Mouse (Mus musculus): ENCODE measurements around the gene Sult6b1. TPM values are rescaled to one million over a fixed set of nuclear protein-coding genes. Genes with fewer than 3 reads are reported as not detected.
A peak's percentile ranks its signal among the peaks of the same experiment; 100 is the strongest.

The Sult6b1 gene
- polyA plus RNA-seq, 1 experiment = not detected

DNA sequence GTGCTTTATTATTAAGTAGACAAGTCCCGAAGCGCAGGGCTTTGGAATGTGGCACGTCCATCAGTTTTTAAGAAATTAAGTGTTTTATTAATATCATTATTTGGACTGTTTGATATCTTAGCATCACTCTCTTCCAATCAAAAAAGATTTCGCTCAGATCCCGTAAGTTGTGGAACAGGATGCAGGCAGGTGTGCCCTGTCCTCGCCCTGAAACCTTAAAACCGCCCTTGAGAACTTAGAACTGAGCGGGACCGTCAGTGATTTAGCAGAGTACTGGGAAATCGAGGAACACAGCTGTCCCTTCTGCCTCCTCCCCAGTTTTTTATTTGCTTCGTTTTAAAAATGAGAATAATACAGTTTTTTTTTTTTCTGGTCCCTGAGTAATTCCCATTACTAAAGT, 10.1 kb upstream of the Sult6b1 start:
- Histone ChIP-seq H3K27ac (ENCODE audit: insufficient read depth, low read length) (peak overlapping the region; percentile 38; the same call in 1 of the 2 replicates), H3K4me3 (ENCODE audit: insufficient read depth, low read length) (peak overlapping the region; percentile 75), H3K4me1 (ENCODE audit: control insufficient read depth, insufficient read depth, low read length) (no peaks in the 10 kb centered on the region)
- TF ChIP-seq POLR2A (IDR thresholded peaks at IDR 0.05; ENCODE audit: low read depth, low read length) (no peak), CTCF (IDR thresholded peaks at IDR 0.05; ENCODE audit: borderline replicate concordance, insufficient read depth, low read length) (no peak)

DNA sequence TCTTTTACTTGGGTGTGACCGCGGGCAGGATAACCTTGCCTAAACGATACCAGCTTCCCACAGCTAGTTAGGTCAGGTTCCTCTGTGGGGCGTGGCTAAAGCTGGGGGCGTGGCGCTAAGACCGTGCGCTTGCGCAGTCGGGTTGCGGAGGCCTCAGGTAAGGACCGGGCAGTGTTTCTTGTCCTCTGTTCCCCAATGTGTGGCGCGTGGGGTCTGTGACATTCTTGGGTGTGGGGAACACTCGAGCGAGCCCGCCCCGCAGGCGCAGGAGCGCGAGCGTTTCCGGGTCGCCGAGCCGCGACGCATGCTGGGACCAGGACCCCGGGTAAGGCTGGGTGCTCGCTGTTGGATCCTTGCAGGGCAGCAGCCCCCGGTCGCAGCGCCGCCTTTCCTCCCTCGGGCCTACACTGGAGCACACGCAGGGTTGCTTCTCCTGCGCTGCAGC, 9.6 kb upstream of the Sult6b1 start, which contains the start of gene Cebpzos:
Gene Cebpzos (plus strand): TSS at position 132 of the 445 bp plus-strand sequence.
- peak within 1 kb of the TSS; percentile 38; the same call in 1 of the 2 replicates for H3K27ac ChIP-seq (ENCODE audit: insufficient read depth, low read length)
- TF ChIP-seq CTCF (IDR thresholded peaks at IDR 0.05; ENCODE audit: borderline replicate concordance, insufficient read depth, low read length) (no peak), POLR2A (IDR thresholded peaks at IDR 0.05; ENCODE audit: low read depth, low read length) (peak; percentile 79)
- H3K4me3 ChIP-seq (ENCODE audit: insufficient read depth, low read length) = peak within 1 kb of the TSS; percentile 75
- no peaks in the 10 kb centered on the region for H3K4me1 ChIP-seq (ENCODE audit: control insufficient read depth, insufficient read depth, low read length)

DNA sequence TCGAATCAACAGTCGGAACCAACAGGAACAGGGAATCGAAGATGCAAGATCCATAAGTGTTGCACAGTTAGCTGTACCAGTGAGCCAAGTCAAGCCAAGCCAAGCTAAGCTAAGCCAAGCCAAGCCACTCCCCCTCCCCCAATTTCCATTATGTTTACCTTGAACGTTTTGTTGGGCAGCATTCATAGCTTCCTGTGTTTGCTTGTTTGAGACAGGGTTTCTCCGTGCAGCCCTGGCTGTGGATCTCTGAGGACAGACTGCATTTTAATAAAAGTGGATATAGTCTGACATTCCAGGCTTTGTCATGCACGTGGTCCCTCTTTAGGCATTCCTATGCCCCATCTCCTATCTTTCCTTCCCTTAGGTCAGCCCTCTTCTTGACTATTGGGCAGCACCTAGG, 9.0 kb upstream of the Sult6b1 start:
- TF ChIP-seq CTCF (IDR thresholded peaks at IDR 0.05; ENCODE audit: borderline replicate concordance, insufficient read depth, low read length) = no peak
- TF ChIP-seq POLR2A (IDR thresholded peaks at IDR 0.05; ENCODE audit: low read depth, low read length) = no peak
- Histone ChIP-seq H3K4me3 (ENCODE audit: insufficient read depth, low read length) (peak overlapping the region; percentile 75), H3K27ac (ENCODE audit: insufficient read depth, low read length) (no peak overlapping the region), H3K4me1 (ENCODE audit: control insufficient read depth, insufficient read depth, low read length) (no peaks in the 10 kb centered on the region)

DNA sequence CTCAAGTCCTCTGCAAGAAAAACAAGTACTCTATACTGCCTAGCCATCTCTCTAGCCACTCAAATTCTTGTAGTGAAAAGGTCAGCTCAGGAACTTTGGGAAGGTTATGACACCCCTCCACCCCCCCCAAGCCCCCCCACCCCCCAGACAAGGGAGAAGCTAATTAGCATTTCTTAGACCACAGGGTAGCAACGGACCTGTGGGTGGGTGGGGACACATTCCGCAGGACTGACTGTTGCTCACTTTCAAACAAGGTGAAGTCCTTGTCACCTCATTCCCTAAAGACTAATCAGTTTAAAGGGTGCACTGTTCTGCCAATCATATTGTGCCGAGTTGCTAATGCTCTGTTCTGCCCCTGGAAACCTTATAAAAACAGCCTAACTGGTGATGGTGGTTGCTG, 7.1 kb upstream of the Sult6b1 start:
- TF ChIP-seq CTCF (IDR thresholded peaks at IDR 0.05; ENCODE audit: borderline replicate concordance, insufficient read depth, low read length) = no peak
- no peak for TF ChIP-seq POLR2A (IDR thresholded peaks at IDR 0.05; ENCODE audit: low read depth, low read length)
- Histone ChIP-seq H3K4me3 (ENCODE audit: insufficient read depth, low read length) (no peak overlapping the region), H3K4me1 (ENCODE audit: control insufficient read depth, insufficient read depth, low read length) (no peaks in the 10 kb centered on the region), H3K27ac (ENCODE audit: insufficient read depth, low read length) (no peak overlapping the region)

DNA sequence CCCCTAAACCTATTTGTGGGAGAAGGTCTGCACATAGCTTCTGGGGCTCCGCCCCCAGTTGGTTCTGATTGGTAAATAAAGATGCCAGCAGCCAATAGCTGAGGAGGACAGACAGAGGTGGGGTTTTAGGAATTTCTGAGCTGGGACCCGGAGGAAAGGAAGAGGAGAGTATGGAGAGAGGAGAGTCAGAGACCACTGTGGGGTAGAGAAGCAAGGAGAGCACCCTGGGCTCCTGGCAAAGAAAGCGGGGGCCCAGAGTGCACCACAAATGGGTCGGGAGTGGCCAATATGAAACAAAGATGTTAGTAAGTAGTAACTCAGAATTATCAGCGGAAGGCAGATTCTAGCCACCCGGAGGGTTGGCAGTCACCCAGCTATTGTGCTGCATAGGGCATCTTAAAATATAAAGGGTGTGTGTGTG, 6.1 kb upstream of the Sult6b1 start:
- Histone ChIP-seq H3K27ac (ENCODE audit: insufficient read depth, low read length) (no peak overlapping the region), H3K4me1 (ENCODE audit: control insufficient read depth, insufficient read depth, low read length) (no peaks in the 10 kb centered on the region), H3K4me3 (ENCODE audit: insufficient read depth, low read length) (peak overlapping the region; percentile 22)
- TF ChIP-seq POLR2A (IDR thresholded peaks at IDR 0.05; ENCODE audit: low read depth, low read length) (0 out of 2 replicates have a peak, but pooled peaks have one; percentile 16), CTCF (IDR thresholded peaks at IDR 0.05; ENCODE audit: borderline replicate concordance, insufficient read depth, low read length) (no peak)

DNA sequence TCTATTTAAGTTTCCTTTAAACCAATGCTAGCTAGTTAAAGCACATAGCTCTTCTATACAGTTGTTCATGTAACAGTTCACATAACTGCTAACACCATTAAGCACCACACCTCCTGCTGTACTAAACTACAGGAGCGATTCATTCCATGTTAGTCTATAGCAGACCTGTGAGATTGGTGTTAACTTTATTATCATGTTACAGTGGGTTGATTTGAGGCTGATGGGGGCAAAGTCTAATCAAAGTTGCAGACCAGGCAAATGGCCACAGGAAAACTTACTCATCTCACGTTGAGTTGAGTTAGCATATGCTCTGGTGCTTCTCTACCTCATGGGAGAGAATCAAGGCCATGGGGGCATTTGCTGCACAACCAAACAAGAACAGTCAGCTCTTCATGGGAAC, 2.6 kb upstream of the Sult6b1 start:
- Histone ChIP-seq H3K4me3 (ENCODE audit: insufficient read depth, low read length) (no peak overlapping the region), H3K4me1 (ENCODE audit: control insufficient read depth, insufficient read depth, low read length) (no peaks in the 10 kb centered on the region), H3K27ac (ENCODE audit: insufficient read depth, low read length) (no peak overlapping the region)
- TF ChIP-seq CTCF (IDR thresholded peaks at IDR 0.05; ENCODE audit: borderline replicate concordance, insufficient read depth, low read length) = no peak
- no peak for TF ChIP-seq POLR2A (IDR thresholded peaks at IDR 0.05; ENCODE audit: low read depth, low read length)

DNA sequence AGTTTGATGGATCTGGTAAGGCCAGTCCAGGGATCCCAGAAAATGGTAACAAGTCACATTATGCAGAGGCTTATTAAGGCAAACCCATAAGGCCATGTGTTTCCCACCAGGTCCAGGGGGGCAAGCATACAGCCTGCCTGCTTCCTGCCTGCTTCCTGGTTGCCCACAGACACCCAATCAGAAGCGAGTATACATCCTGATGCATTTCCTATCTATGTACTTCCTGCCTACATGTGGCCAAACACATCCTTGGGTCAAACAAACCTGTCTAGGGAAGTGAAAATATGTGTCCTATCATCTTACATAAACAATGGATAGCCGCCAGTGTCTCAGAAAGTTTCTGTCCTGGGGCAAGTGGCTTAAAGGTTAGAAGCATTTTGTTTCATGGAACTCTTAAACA, 3.6 kb downstream of the Sult6b1 start:
- Histone ChIP-seq H3K4me1 (ENCODE audit: control insufficient read depth, insufficient read depth, low read length) (no peaks in the 10 kb centered on the region), H3K4me3 (ENCODE audit: insufficient read depth, low read length) (no peak overlapping the region), H3K27ac (ENCODE audit: insufficient read depth, low read length) (no peak overlapping the region)
- no peak for TF ChIP-seq POLR2A (IDR thresholded peaks at IDR 0.05; ENCODE audit: low read depth, low read length)
- no peak for TF ChIP-seq CTCF (IDR thresholded peaks at IDR 0.05; ENCODE audit: borderline replicate concordance, insufficient read depth, low read length)

DNA sequence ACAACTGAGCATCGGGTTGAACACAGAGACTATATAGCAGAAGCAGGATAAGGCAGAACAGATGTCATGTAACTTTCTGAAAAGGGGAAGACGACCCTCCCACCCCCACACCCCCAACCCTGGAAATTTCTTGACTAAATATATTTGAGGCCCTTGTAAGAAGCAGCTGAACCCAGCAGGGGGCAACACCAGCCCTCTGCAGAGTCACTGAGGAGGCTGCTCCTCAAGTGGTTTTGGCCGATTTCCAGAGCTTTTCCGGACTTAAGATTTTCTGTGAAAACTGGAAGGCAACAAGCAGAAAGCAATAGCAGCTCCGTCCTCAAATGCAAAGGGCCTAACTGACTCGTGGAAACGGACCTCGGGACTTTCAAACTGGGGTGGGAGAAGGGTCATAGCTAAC, 11.4 kb downstream of the Sult6b1 start:
- TF ChIP-seq CTCF (IDR thresholded peaks at IDR 0.05; ENCODE audit: borderline replicate concordance, insufficient read depth, low read length) (0 out of 2 replicates have a peak, but pooled peaks have one; percentile 44), POLR2A (IDR thresholded peaks at IDR 0.05; ENCODE audit: low read depth, low read length) (no peak)
- H3K4me3 ChIP-seq (ENCODE audit: insufficient read depth, low read length) = no peak overlapping the region
- no peaks in the 10 kb centered on the region for H3K4me1 ChIP-seq (ENCODE audit: control insufficient read depth, insufficient read depth, low read length)
- no peak overlapping the region for H3K27ac ChIP-seq (ENCODE audit: insufficient read depth, low read length)

DNA sequence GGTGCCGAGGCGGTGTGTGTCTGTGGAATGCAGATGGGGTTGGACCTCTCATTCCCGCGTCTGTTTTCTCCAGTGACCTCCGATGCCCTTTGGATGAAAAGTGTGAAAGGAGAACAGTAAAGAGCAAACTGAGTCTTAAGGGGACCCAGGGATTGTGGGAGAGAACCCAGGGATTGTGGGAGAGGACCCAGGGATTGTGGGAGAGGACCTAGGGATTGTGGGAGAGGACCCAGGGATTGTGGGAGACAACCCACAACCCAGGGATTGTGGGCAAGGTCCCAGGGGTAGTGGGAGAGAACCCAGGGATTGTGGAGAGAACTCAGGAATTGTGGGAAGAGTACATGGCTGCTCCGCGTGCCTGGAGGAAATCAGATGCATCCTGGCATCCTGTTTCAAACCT, 11.8 kb downstream of the Sult6b1 start:
- TF ChIP-seq CTCF (IDR thresholded peaks at IDR 0.05; ENCODE audit: borderline replicate concordance, insufficient read depth, low read length) (no peak), POLR2A (IDR thresholded peaks at IDR 0.05; ENCODE audit: low read depth, low read length) (no peak)
- Histone ChIP-seq H3K4me1 (ENCODE audit: control insufficient read depth, insufficient read depth, low read length) (no peaks in the 10 kb centered on the region), H3K4me3 (ENCODE audit: insufficient read depth, low read length) (no peak overlapping the region), H3K27ac (ENCODE audit: insufficient read depth, low read length) (no peak overlapping the region)

DNA sequence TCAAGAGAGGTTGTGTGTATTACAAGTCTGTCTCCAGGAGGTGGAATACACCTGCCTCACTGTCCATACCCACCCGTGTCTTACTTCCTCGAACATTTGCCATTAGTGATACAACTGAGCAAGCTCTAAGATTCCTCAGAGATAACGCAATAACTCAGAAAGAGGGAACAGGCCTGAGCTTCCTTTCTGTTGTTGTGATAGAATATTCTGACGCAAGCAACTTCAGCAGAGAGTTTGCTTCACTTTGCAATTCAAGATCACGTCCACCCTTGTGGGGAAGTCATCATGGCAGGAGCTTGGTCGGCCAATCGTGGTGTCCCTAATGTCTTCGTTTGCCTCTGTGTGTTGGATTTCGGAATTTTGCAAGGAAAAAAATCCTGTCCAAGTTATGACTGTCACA, 15.8 kb downstream of the Sult6b1 start:
- Histone ChIP-seq H3K4me1 (ENCODE audit: control insufficient read depth, insufficient read depth, low read length) (no peaks in the 10 kb centered on the region), H3K27ac (ENCODE audit: insufficient read depth, low read length) (no peak overlapping the region), H3K4me3 (ENCODE audit: insufficient read depth, low read length) (no peak overlapping the region)
- TF ChIP-seq POLR2A (IDR thresholded peaks at IDR 0.05; ENCODE audit: low read depth, low read length) (no peak), CTCF (IDR thresholded peaks at IDR 0.05; ENCODE audit: borderline replicate concordance, insufficient read depth, low read length) (no peak)
